Mouse (Mus musculus) layer of hippocampus, postnatal 25 days (tissue): ENCODE data around the gene Tsku. TPM values are rescaled to one million over a fixed set of nuclear protein-coding genes. Genes with fewer than 3 reads are reported as not detected.

Experiments
- DNase-seq, 2 experiments: peaks; one replicate each; pipeline ENCODE4 v3.0.0; 2022; ENCODE audit warnings: mixed read lengths in 2 of 2, low spot score in 1 of 2; ENCODE audit errors: extremely low spot score in 1 of 2
- total RNA-seq, 2 experiments: library from RNA; stranded (reverse); gene quantifications; 2 replicates each; pipeline ENCODE4 v1.2.3; 2021

Gene Tsku
- total RNA-seq, 2 experiments from 2014 or later = 2.3 to 2.6 TPM

- no peak for DNase-seq
These were observed 31.3 kb downstream of the Tsku start for GRCm38 (mm10) chr7:98329651-98330374.

- no peak for DNase-seq
These were observed 32.8 kb downstream of the Tsku start for GRCm38 (mm10) chr7:98328311-98328710.

GRCm38 (mm10) chr7:98326051-98326450 lies 35.1 kb downstream of the Tsku start:
- DNase-seq = no peak

- DNase-seq = no peak
These were observed 36.9 kb downstream of the Tsku start for GRCm38 (mm10) chr7:98324228-98324627.

- no peak for DNase-seq
These were observed 37.7 kb downstream of the Tsku start for GRCm38 (mm10) chr7:98323288-98324019.

- DNase-seq = no peak
These were observed 38.7 kb downstream of the Tsku start for GRCm38 (mm10) chr7:98322415-98322814.

- DNase-seq = no peak
These were observed 40.0 kb downstream of the Tsku start, which contains the start of gene Acer3 for GRCm38 (mm10) chr7:98321083-98321482. Acer3 (minus strand) TSS chr7:98321208.

GRCm38 (mm10) chr7:98320006-98320556 lies 41.0 kb downstream of the Tsku start:
- no peak for DNase-seq

- no peak for DNase-seq
These were observed 44.6 kb downstream of the Tsku start for GRCm38 (mm10) chr7:98316568-98316967.

GRCm38 (mm10) chr7:98315087-98315486 lies 46.0 kb downstream of the Tsku start:
- no peak for DNase-seq

GRCm38 (mm10) chr7:98312185-98312920 lies 48.8 kb downstream of the Tsku start:
- DNase-seq = no peak

GRCm38 (mm10) chr7:98310266-98310665 lies 50.9 kb downstream of the Tsku start:
- DNase-seq = no peak

GRCm38 (mm10) chr7:98309219-98310030 lies 51.7 kb downstream of the Tsku start:
- peak; percentile 88 for DNase-seq

- DNase-seq = no peak
These were observed 52.4 kb downstream of the Tsku start for GRCm38 (mm10) chr7:98308607-98309218.

- DNase-seq = no peak
These were observed 53.1 kb downstream of the Tsku start for GRCm38 (mm10) chr7:98307921-98308606.

GRCm38 (mm10) chr7:98307411-98307810 lies 53.7 kb downstream of the Tsku start:
- no peak for DNase-seq
